Mouse (Mus musculus): Measurements from ENCODE around the gene Cgas. TPM values are rescaled to one million over a fixed set of nuclear protein-coding genes. Genes with fewer than 3 reads are reported as not detected.

Gene Cgas
- polyA plus RNA-seq, 1 experiment from 2014 or later = 2.3 TPM

DNA sequence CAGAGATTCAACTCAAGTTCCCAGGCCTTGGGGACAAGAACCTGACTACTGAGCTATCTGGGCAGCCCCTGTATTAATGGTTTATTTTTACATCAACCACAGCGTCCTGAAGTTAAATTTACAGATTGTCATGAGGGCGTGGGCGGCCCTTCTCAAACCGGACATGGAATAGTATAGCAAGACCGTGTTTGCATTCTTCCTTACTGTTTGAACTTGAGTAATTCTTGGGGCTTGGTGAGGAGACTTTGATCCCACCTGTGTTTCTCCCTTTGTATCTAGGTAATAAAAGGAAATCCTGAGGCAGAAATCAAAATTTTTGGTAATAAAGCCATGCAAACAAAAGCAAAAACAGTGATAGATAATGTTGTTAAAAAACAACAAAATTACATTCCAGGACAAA is 42.5 kb downstream of the Cgas start:
- no peak overlapping the region for H3K27ac ChIP-seq
- H3K4me2 ChIP-seq (replicated peaks) = no peak overlapping the region
- no peaks in the 10 kb centered on the region for H3K36me3 ChIP-seq
- peaks cover 14% of the 10 kb centered on the region for H3K27me3 ChIP-seq (replicated peaks)
- ATAC-seq = 0 out of 2 replicates have a peak, but pooled peaks have one; percentile 52
- H3K4me1 ChIP-seq (replicated peaks) = peaks cover 6% of the 10 kb centered on the region
- no peak overlapping the region for H3K4me3 ChIP-seq (replicated peaks)
- no peak overlapping the region for H3K9ac ChIP-seq
- no peaks in the 10 kb centered on the region for H3K9me3 ChIP-seq
- 58% methylated on average over 5 of the region's 5 CpGs for WGBS

DNA sequence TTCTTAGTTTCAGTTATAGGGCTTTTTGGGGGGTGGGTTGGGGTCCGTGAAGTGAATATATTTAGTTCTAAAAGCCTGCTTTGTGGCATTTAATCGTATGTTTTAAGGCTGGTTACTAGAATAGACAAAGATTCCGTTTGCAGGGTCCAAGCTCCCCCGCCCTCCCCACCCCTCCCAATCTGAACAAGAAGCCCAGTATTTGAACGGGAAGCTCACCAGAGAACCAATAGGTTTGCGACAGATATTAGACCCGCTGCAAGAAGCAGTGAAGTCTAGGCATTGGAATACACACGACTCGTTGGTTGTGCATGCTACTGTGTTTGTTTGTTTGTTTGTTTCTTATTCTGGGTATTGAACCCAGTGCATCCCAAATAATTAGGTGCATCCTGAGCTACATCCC is 46.5 kb downstream of the Cgas start:
- peak overlapping the region; percentile 80 for H3K4me2 ChIP-seq (replicated peaks)
- peaks cover 7% of the 10 kb centered on the region for H3K4me1 ChIP-seq (replicated peaks)
- peaks cover 40% of the 10 kb centered on the region for H3K27me3 ChIP-seq (replicated peaks)
- H3K27ac ChIP-seq = no peak overlapping the region
- H3K36me3 ChIP-seq = no peaks in the 10 kb centered on the region
- ATAC-seq = no peak
- 61% methylated on average over 9 of the region's 9 CpGs for WGBS
- no peaks in the 10 kb centered on the region for H3K9me3 ChIP-seq
- peak overlapping the region; percentile 41; the same call in 1 of the 2 replicates for H3K4me3 ChIP-seq (replicated peaks)
- H3K9ac ChIP-seq = no peak overlapping the region

DNA sequence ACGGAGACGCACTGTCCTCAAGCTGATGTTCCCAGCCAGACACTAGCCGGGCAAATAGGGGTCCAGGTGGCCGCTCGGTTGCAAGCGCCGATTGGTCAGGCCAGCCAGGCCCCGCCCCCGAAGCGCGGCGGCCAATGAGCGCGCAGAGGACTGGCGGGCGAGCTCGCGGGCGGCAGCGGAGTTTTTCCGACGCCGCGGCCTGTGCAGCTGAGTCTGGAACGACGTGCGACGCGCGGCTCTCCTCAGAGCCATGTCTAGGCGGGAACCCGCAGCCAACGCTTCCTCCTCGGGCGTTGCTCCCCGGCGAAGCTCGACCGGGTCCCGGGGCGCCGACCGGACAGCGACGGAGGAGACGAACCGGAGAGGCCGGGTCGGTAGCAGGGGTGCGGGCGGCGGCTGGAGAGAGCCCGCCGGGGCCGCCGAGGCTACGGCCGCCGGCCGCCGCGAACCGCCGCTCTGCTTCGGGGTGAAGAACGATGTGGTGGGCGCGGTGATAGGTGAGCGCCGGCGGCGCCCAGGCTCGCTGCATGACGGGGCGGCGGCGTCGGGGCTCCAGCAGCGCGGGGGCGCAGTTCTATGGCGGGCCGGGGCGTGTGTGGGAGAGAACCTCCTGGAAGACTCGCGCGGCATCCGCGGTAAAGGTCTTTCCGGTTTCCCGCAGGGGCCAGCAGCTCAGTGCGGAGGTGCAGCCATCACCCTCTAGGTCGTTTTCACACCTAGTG is 47.2 kb downstream of the Cgas start, which contains the start of gene Ddx43:
Gene Ddx43 (plus strand): TSS at position 148 of the 722 bp plus-strand sequence.
- H3K4me2 ChIP-seq (replicated peaks) = peak within 1 kb of the TSS; percentile 80
- H3K4me3 ChIP-seq (replicated peaks) = peak within 1 kb of the TSS; percentile 41
- peaks cover 7% of the 10 kb centered on the region for H3K4me1 ChIP-seq (replicated peaks)
- H3K36me3 ChIP-seq = no peaks in the 10 kb centered on the region
- H3K9ac ChIP-seq = peak within 1 kb of the TSS; percentile 41
- 2% methylated on average over 93 of the region's 93 CpGs for WGBS
- H3K27ac ChIP-seq = no peak within 1 kb of the TSS
- H3K27me3 ChIP-seq (replicated peaks) = peaks cover 40% of the 10 kb centered on the region
- peak; percentile 94 for ATAC-seq
- H3K9me3 ChIP-seq = no peaks in the 10 kb centered on the region

DNA sequence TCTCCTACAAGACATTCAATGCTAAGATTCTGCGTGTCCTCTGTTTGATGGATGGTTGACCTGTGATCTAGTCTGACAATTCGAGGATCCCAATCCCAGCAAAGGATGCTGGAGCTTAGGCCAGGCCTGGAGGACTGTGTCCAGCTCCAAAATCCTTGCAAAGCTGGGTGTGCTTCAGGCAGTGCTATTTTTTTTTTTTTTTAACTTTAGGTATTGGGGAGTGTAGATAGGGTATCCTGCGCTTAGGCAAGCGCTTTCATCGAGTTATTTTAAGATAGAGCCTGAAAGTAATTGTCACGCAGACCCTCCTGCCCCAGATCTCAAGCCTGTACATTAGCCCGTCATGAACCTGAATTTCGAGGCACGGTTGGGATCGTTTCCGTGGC is 47.8 kb downstream of the Cgas start:
- H3K27me3 ChIP-seq (replicated peaks) = peaks cover 40% of the 10 kb centered on the region

GRCm38 (mm10) chr9:78394602-78395001 is 48.4 kb downstream of the Cgas start:
- Histone ChIP-seq H3K9me3 (no peaks in the 10 kb centered on the region), H3K27ac (no peak overlapping the region), H3K4me2 (replicated peaks) (no peak overlapping the region), H3K36me3 (no peaks in the 10 kb centered on the region), H3K4me1 (replicated peaks) (peaks cover 7% of the 10 kb centered on the region), H3K9ac (no peak overlapping the region), H3K4me3 (replicated peaks) (no peak overlapping the region), H3K27me3 (replicated peaks) (peaks cover 40% of the 10 kb centered on the region)
- 65% methylated on average over 7 of the region's 7 CpGs for WGBS
- no peak for ATAC-seq

More for the DNA sequence above, 47.8 kb downstream of the Cgas start:
- Histone ChIP-seq H3K27ac (no peak overlapping the region), H3K4me3 (replicated peaks) (peak overlapping the region; percentile 41), H3K9ac (no peak overlapping the region), H3K36me3 (no peaks in the 10 kb centered on the region), H3K4me1 (replicated peaks) (peaks cover 7% of the 10 kb centered on the region), H3K4me2 (replicated peaks) (peak overlapping the region; percentile 80), H3K9me3 (no peaks in the 10 kb centered on the region)
- 30% methylated on average over 11 of the region's 11 CpGs for WGBS
- ATAC-seq = no peak

GRCm38 (mm10) chr9:78393741-78394140 is 49.3 kb downstream of the Cgas start:
- H3K9me3 ChIP-seq = no peaks in the 10 kb centered on the region
- peaks cover 40% of the 10 kb centered on the region for H3K27me3 ChIP-seq (replicated peaks)
- WGBS = 82% methylated on average over 10 of the region's 10 CpGs
- ATAC-seq = no peak
- no peak overlapping the region for H3K4me3 ChIP-seq (replicated peaks)
- peaks cover 7% of the 10 kb centered on the region for H3K4me1 ChIP-seq (replicated peaks)
- no peaks in the 10 kb centered on the region for H3K36me3 ChIP-seq
- H3K4me2 ChIP-seq (replicated peaks) = no peak overlapping the region
- H3K9ac ChIP-seq = no peak overlapping the region
- H3K27ac ChIP-seq = no peak overlapping the region

GRCm38 (mm10) chr9:78389981-78390380 is 53.1 kb downstream of the Cgas start:
- WGBS = 30% methylated on average over 5 of the region's 5 CpGs
- no peak overlapping the region for H3K9ac ChIP-seq
- H3K27me3 ChIP-seq (replicated peaks) = peaks cover 20% of the 10 kb centered on the region
- no peaks in the 10 kb centered on the region for H3K36me3 ChIP-seq
- H3K4me2 ChIP-seq (replicated peaks) = no peak overlapping the region
- no peaks in the 10 kb centered on the region for H3K4me1 ChIP-seq (replicated peaks)
- ATAC-seq = peak; percentile 39; the same call in 1 of the 2 replicates
- H3K27ac ChIP-seq = no peak overlapping the region
- no peaks in the 10 kb centered on the region for H3K9me3 ChIP-seq
- H3K4me3 ChIP-seq (replicated peaks) = no peak overlapping the region

DNA sequence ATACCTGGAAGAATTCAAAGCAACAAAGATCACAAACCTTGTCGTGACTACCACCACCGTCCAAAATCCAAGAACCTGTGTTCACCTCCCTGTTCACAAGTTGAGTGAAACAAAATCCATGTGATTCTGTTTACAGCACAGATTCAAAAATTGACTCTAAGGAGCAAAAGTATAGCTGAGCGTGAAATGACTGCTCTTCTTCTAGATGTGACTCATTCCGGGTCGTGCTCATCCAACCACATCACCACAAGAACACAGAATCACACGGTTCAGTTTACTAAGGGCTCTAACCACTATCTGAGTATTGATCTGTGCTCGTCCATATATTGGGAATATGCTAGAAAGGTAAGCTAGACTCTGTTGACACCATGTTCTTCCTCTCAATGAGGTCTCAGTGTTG is 56.1 kb downstream of the Cgas start:
- no peak overlapping the region for H3K4me3 ChIP-seq (replicated peaks)
- H3K4me2 ChIP-seq (replicated peaks) = no peak overlapping the region
- H3K27me3 ChIP-seq (replicated peaks) = 0 out of 2 replicates have a peak, but pooled peaks cover under 1% of the 10 kb centered on the region
- 87% methylated on average over 7 of the region's 7 CpGs for WGBS
- H3K36me3 ChIP-seq = no peaks in the 10 kb centered on the region
- no peak overlapping the region for H3K27ac ChIP-seq
- no peak overlapping the region for H3K9ac ChIP-seq
- H3K4me1 ChIP-seq (replicated peaks) = no peaks in the 10 kb centered on the region
- ATAC-seq = no peak
- H3K9me3 ChIP-seq = no peaks in the 10 kb centered on the region

GRCm38 (mm10) chr9:78385893-78386292 is 57.1 kb downstream of the Cgas start:
- Histone ChIP-seq H3K9me3 (no peaks in the 10 kb centered on the region), H3K4me2 (replicated peaks) (no peak overlapping the region), H3K36me3 (no peaks in the 10 kb centered on the region), H3K27me3 (replicated peaks) (no peaks in the 10 kb centered on the region), H3K4me3 (replicated peaks) (no peak overlapping the region), H3K9ac (no peak overlapping the region), H3K27ac (no peak overlapping the region), H3K4me1 (replicated peaks) (no peaks in the 10 kb centered on the region)
- WGBS = 56% methylated on average over 3 of the region's 3 CpGs
- ATAC-seq = no peak

Other genes with a start within 250 kb of the Cgas start
- gene Gsta1, start 212.6 kb downstream of the Cgas start, polyA plus RNA-seq (2015; fragmentation: Nextera tagmentation; extraction: Ambion mirVana) = 61.1 and 68.1 TPM in 2 replicates
- 45.9 and 53.7 TPM in 2 replicates for gene Gm3776, start 186.1 kb downstream of the Cgas start, polyA plus RNA-seq (2015; fragmentation: Nextera tagmentation; extraction: Ambion mirVana)
- 0.93 and 1.2 TPM in 2 replicates for gene Gm10639, start 153.3 kb downstream of the Cgas start, polyA plus RNA-seq (2015; fragmentation: Nextera tagmentation; extraction: Ambion mirVana)
- gene Omt2a, start 128.4 kb downstream of the Cgas start, polyA plus RNA-seq (2015; fragmentation: Nextera tagmentation; extraction: Ambion mirVana) = not detected in 2 replicates
- not detected in 2 replicates for gene Omt2b, start 115.6 kb downstream of the Cgas start, polyA plus RNA-seq (2015; fragmentation: Nextera tagmentation; extraction: Ambion mirVana)
- 35.3 and 36.5 TPM in 2 replicates for gene Gsta2, start 87.4 kb downstream of the Cgas start, polyA plus RNA-seq (2015; fragmentation: Nextera tagmentation; extraction: Ambion mirVana)
- 0.39 TPM in 1 of 2 replicates, not detected in the other for gene Dppa5a, start 75.1 kb downstream of the Cgas start, polyA plus RNA-seq (2015; fragmentation: Nextera tagmentation; extraction: Ambion mirVana)
- 0.34 and 0.60 TPM in 2 replicates for gene Ooep, start 64.5 kb downstream of the Cgas start, polyA plus RNA-seq (2015; fragmentation: Nextera tagmentation; extraction: Ambion mirVana)
- 0.27 and 0.36 TPM in 2 replicates for gene Ddx43, start 47.5 kb downstream of the Cgas start, polyA plus RNA-seq (2015; fragmentation: Nextera tagmentation; extraction: Ambion mirVana)
- gene Mto1, start 5.0 kb upstream of the Cgas start, polyA plus RNA-seq (2015; fragmentation: Nextera tagmentation; extraction: Ambion mirVana) = 24.2 and 24.6 TPM in 2 replicates
- 0.32 and 0.64 TPM in 2 replicates for gene Gm17324, start 5.5 kb upstream of the Cgas start, polyA plus RNA-seq (2015; fragmentation: Nextera tagmentation; extraction: Ambion mirVana)
- gene Eef1a1, start 45.9 kb upstream of the Cgas start, polyA plus RNA-seq (2015; fragmentation: Nextera tagmentation; extraction: Ambion mirVana) = 4,456 and 4,538 TPM in 2 replicates
- 39.6 and 49.8 TPM in 2 replicates for gene Slc17a5, start 144.8 kb upstream of the Cgas start, polyA plus RNA-seq (2015; fragmentation: Nextera tagmentation; extraction: Ambion mirVana)
- gene Cd109, start 172.3 kb upstream of the Cgas start, polyA plus RNA-seq (2015; fragmentation: Nextera tagmentation; extraction: Ambion mirVana) = 5.1 and 5.9 TPM in 2 replicates